Mouse (Mus musculus) brain, embryonic 14.5 days (tissue): ENCODE measurements around the gene Wfikkn2.

Experiments used
- CTCF ChIP-seq: fragments of 200-500 bp; IDR thresholded peaks from 2 replicates; pipeline ENCODE4 v1.5.1; 2012; ENCODE audit warnings: inconsistent platforms, mild to moderate bottlenecking, moderate library complexity, borderline replicate concordance; ENCODE audit not compliant: insufficient read depth, insufficient read length; ENCODE audit errors: extremely low read depth
- POLR2A ChIP-seq: fragments of 200-500 bp; IDR thresholded peaks from 2 replicates; pipeline ENCODE4 v1.6.1; 2012; ENCODE audit warnings: mild to moderate bottlenecking, inconsistent platforms, borderline replicate concordance; ENCODE audit not compliant: poor library complexity, insufficient read depth, insufficient read length, severe bottlenecking; ENCODE audit errors: extremely low read depth

DNA sequence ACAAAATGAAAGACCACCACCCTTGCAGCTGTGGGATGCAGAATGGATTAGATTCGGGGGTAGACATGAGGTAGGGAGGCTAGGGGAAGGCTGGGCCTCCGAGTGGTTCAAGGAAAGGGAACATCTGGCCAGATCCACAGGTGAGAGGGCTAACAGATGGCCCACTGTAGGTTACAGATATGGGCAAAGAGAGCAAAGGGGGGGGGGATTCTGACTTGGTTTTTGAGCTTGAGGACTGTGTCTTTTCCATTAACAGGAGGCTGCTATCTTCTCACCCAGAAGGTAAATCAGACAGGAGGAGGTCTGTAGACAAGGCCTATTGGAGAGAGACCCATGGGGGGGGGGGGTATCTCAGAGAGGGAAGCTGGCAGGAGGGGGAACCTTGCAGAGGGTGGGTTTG is 46.0 kb downstream of the Wfikkn2 start:
- TF ChIP-seq CTCF (no peak), POLR2A (no peak)
